Mouse (Mus musculus) MEL (cell line): Measurements from ENCODE around the gene Ssh2. TPM values are rescaled to one million over a fixed set of nuclear protein-coding genes. Genes with fewer than 3 reads are reported as not detected.

Experiments used
- DNase-seq: peaks from one replicate; pipeline ENCODE4 v3.0.0; 2011; ENCODE audit warnings: low read depth, low spot score
- H3K27ac ChIP-seq: 2 replicates; pipeline ENCODE4 v1.5.1; 2012; ENCODE audit warnings: low read depth, mild to moderate bottlenecking, control low read depth, low read length, moderate library complexity; ENCODE audit not compliant: control insufficient read depth
- H3K27me3 ChIP-seq, 2 experiments: fragments of 150-350 bp in 1 of 2; sonication (generic) in 1 of 2; 2 replicates each; pipeline ENCODE4 v1.6.1; 2012; ENCODE audit warnings: low read length in 2 of 2, mild to moderate bottlenecking in 2 of 2, improper control_type of control experiment in 1 of 2, moderate library complexity in 1 of 2; ENCODE audit not compliant: insufficient read depth in 2 of 2, control insufficient read depth in 1 of 2
- H3K36me3 ChIP-seq, 2 experiments: 2 replicates each; pipeline ENCODE4 v1.6.1; 2012 to 2014; ENCODE audit warnings: low read length in 2 of 2, improper control_type of control experiment in 1 of 2, inconsistent platforms in 1 of 2, mild to moderate bottlenecking in 1 of 2; ENCODE audit not compliant: insufficient read depth in 2 of 2, control insufficient read depth in 1 of 2
- H3K4me1 ChIP-seq, 2 experiments: fragments of 150-350 bp in 1 of 2; sonication (generic) in 1 of 2; 2 replicates each; pipeline ENCODE4 v1.6.1; 2012; ENCODE audit warnings: low read length in 2 of 2, improper control_type of control experiment in 1 of 2, mild to moderate bottlenecking in 1 of 2; ENCODE audit not compliant: insufficient read depth in 2 of 2, control insufficient read depth in 1 of 2
- H3K4me3 ChIP-seq, 2 experiments: fragments of 150-350 bp in 1 of 2; sonication (generic) in 1 of 2; 2 replicates each; pipeline ENCODE4 v1.5.1; 2012; ENCODE audit warnings: low read depth in 2 of 2, low read length in 2 of 2, mild to moderate bottlenecking in 2 of 2, moderate library complexity in 2 of 2, control low read depth in 1 of 2, improper control_type of control experiment in 1 of 2; ENCODE audit not compliant: control insufficient read depth in 1 of 2, insufficient read depth in 1 of 2
- H3K79me2 ChIP-seq: 2 replicates; pipeline ENCODE4 v1.6.1; 2012; ENCODE audit warnings: mild to moderate bottlenecking, low read length, moderate library complexity; ENCODE audit not compliant: control insufficient read depth, poor library complexity, insufficient read depth
- H3K9ac ChIP-seq: 2 replicates; pipeline ENCODE4 v1.6.1; 2012; ENCODE audit warnings: low read depth, mild to moderate bottlenecking, control low read depth, low read length, moderate library complexity; ENCODE audit not compliant: control insufficient read depth, poor library complexity, severe bottlenecking
- H3K9me3 ChIP-seq: fragments of 150-350 bp; sonication (generic); replicated peaks from 2 replicates; pipeline ENCODE4 v1.6.1; 2012; ENCODE audit warnings: mild to moderate bottlenecking, low read length, improper control_type of control experiment, moderate library complexity; ENCODE audit not compliant: insufficient read depth
- BHLHE40 ChIP-seq: IDR thresholded peaks from 2 replicates; pipeline ENCODE4 v1.6.1; 2012; ENCODE audit warnings: low read depth, mild to moderate bottlenecking, inconsistent platforms, low read length, improper control_type of control experiment, borderline replicate concordance
- E2F4 ChIP-seq: IDR thresholded peaks from 2 replicates; pipeline ENCODE4 v1.6.1; 2011; ENCODE audit warnings: low read depth, low read length, improper control_type of control experiment, borderline replicate concordance
- EP300 ChIP-seq, 2 experiments: IDR thresholded peaks; 2 replicates each; pipeline ENCODE4 v1.6.1; 2011; ENCODE audit warnings: improper control_type of control experiment in 2 of 2, low read length in 2 of 2, low read depth in 1 of 2, mild to moderate bottlenecking in 1 of 2
- GATA1 ChIP-seq: IDR thresholded peaks from 2 replicates; pipeline ENCODE4 v1.6.1; 2011; ENCODE audit warnings: low read depth, low read length, improper control_type of control experiment
- HCFC1 ChIP-seq: IDR thresholded peaks from 2 replicates; pipeline ENCODE4 v1.6.1; 2012; ENCODE audit warnings: low read depth, mild to moderate bottlenecking, inconsistent platforms, low read length, improper control_type of control experiment, moderate library complexity
- JUND ChIP-seq: IDR thresholded peaks from 2 replicates; pipeline ENCODE4 v1.6.1; 2011; ENCODE audit warnings: low read depth, mild to moderate bottlenecking, improper control_type of control experiment, low read length
- KAT2A ChIP-seq: conservative IDR thresholded peaks from 2 replicates; pipeline ENCODE4 v1.6.1; 2012; ENCODE audit warnings: low read depth, low read length, improper control_type of control experiment, inconsistent platforms
- MAZ ChIP-seq: IDR thresholded peaks from 2 replicates; pipeline ENCODE4 v1.6.1; 2012; ENCODE audit warnings: low read depth, mild to moderate bottlenecking, inconsistent platforms, low read length, improper control_type of control experiment
- MEF2A ChIP-seq: IDR thresholded peaks from 2 replicates; pipeline ENCODE4 v1.6.1; 2014; ENCODE audit warnings: low read depth, mild to moderate bottlenecking, inconsistent platforms, low read length, improper control_type of control experiment; ENCODE audit not compliant: poor library complexity, insufficient replicate concordance, severe bottlenecking; ENCODE audit errors: extremely low read depth
- MXI1 ChIP-seq: IDR thresholded peaks from 2 replicates; pipeline ENCODE4 v1.6.1; 2011; ENCODE audit warnings: mild to moderate bottlenecking, low read depth, low read length, improper control_type of control experiment
- NELFE ChIP-seq: IDR thresholded peaks from 2 replicates; pipeline ENCODE4 v1.6.1; 2011; ENCODE audit warnings: low read depth, low read length, improper control_type of control experiment
- NRF1 ChIP-seq: IDR thresholded peaks from 2 replicates; pipeline ENCODE4 v1.6.1; 2014; ENCODE audit warnings: low read depth, mild to moderate bottlenecking, inconsistent platforms, low read length, improper control_type of control experiment, moderate library complexity; ENCODE audit not compliant: poor library complexity, insufficient read depth, severe bottlenecking
- POLR2A ChIP-seq, 2 experiments: IDR thresholded peaks; 2 replicates each; pipeline ENCODE4 v1.6.1; 2011 to 2012; ENCODE audit warnings: low read length in 2 of 2, mild to moderate bottlenecking in 2 of 2, control low read depth in 1 of 2, improper control_type of control experiment in 1 of 2, low read depth in 1 of 2, moderate library complexity in 1 of 2; ENCODE audit not compliant: control insufficient read depth in 1 of 2, insufficient read depth in 1 of 2, poor library complexity in 1 of 2
- RCOR1 ChIP-seq: IDR thresholded peaks from 2 replicates; pipeline ENCODE4 v1.6.1; 2012; ENCODE audit warnings: low read depth, mild to moderate bottlenecking, inconsistent platforms, low read length, improper control_type of control experiment
- SIN3A ChIP-seq: IDR thresholded peaks from 2 replicates; pipeline ENCODE4 v1.6.1; 2012; ENCODE audit warnings: low read length, improper control_type of control experiment, inconsistent platforms
- TAL1 ChIP-seq: IDR thresholded peaks from 2 replicates; pipeline ENCODE4 v1.6.1; 2012; ENCODE audit warnings: mild to moderate bottlenecking, inconsistent platforms, low read length, moderate library complexity, mixed read lengths
- UBTF ChIP-seq: IDR thresholded peaks from 2 replicates; pipeline ENCODE4 v1.6.1; 2012; ENCODE audit warnings: low read depth, mild to moderate bottlenecking, inconsistent platforms, low read length, improper control_type of control experiment, moderate library complexity, borderline replicate concordance; ENCODE audit not compliant: insufficient read depth
- USF1 ChIP-seq: IDR thresholded peaks from 2 replicates; pipeline ENCODE4 v1.6.1; 2014; ENCODE audit warnings: low read depth, mild to moderate bottlenecking, inconsistent platforms, low read length, improper control_type of control experiment, moderate library complexity
- ZNF384 ChIP-seq: IDR thresholded peaks from 2 replicates; pipeline ENCODE4 v1.6.1; 2012; ENCODE audit warnings: low read depth, mild to moderate bottlenecking, inconsistent platforms, low read length, improper control_type of control experiment
- polyA plus RNA-seq, 2 experiments: library from polyadenylated mRNA; stranded (reverse) in 1 of 2; unstranded in 1 of 2; fragments of >175 nt in 1 of 2; fragments of >200 nt in 1 of 2; gene quantifications; 2 replicates each; pipeline versions ENCODE4 v1.2.1 to v1.2.4; 2012; ENCODE audit warnings: low replicate concordance in 2 of 2, low read depth in 1 of 2; ENCODE audit not compliant: insufficient read length in 2 of 2, insufficient read depth in 1 of 2, missing spikeins in 1 of 2
- total RNA-seq: library from RNA; depleted of rRNA; stranded (reverse); fragments of 300-350 nt; gene quantifications from 2 replicates; pipeline ENCODE4 v1.2.3, GENCODE M21; 2012

Ssh2 gene
- total and polyA plus RNA-seq, 3 experiments, result 6.3 to 29.2 (median 16.5) TPM

GRCm38 (mm10) chr11:77372196-77372904 lies 156.3 kb downstream of the Ssh2 start (continued):
- no peak for TF ChIP-seq USF1
- TF ChIP-seq SIN3A, result peak; percentile 91
- 0 out of 2 replicates have a peak, but pooled peaks have one; percentile 24 for TF ChIP-seq UBTF
- TF ChIP-seq, all 39 proteins: peak for 17

GRCm38 (mm10) chr11:77378622-77379021 lies 162.5 kb downstream of the Ssh2 start:
- Histone ChIP-seq H3K4me1 (no peaks in the 10 kb centered on the region; a peak in 2 of 4 replicates), H3K9ac (no peak overlapping the region), H3K79me2 (no peaks in the 10 kb centered on the region), H3K9me3 (no peaks in the 10 kb centered on the region), H3K36me3 (peaks cover 0 to under 1% of the 10 kb centered on the region in 2 experiments; a peak in 2 of 4 replicates), H3K4me3 (no peak overlapping the region), H3K27ac (no peak overlapping the region), H3K27me3 (no peaks in the 10 kb centered on the region)
- no peak for DNase-seq
- TF ChIP-seq TAL1 (no peak), JUND (no peak), MAZ (no peak), MXI1 (no peak), NELFE (no peak), NRF1 (no peak), BHLHE40 (no peak), MEF2A (no peak), GATA1 (no peak), USF1 (no peak), EP300 (IDR thresholded peaks at IDR 0.05; ENCODE audit: low read depth in 1 of 2, low read length in 2 of 2) (no peak), UBTF (no peak), ZNF384 (no peak), E2F4 (no peak), KAT2A (no peak), POLR2A (IDR thresholded peaks at IDR 0.05; ENCODE audit: control insufficient read depth in 1 of 2, insufficient read depth in 1 of 2, low read depth in 1 of 2, low read length in 2 of 2, poor library complexity in 1 of 2) (no peak), RCOR1 (no peak), HCFC1 (no peak)
